Mouse (Mus musculus): ENCODE data around the gene Defb21. TPM values are rescaled to one million over a fixed set of nuclear protein-coding genes. Genes with fewer than 3 reads are reported as not detected.

The Defb21 gene
- polyA plus RNA-seq, 1 experiment = not detected

DNA sequence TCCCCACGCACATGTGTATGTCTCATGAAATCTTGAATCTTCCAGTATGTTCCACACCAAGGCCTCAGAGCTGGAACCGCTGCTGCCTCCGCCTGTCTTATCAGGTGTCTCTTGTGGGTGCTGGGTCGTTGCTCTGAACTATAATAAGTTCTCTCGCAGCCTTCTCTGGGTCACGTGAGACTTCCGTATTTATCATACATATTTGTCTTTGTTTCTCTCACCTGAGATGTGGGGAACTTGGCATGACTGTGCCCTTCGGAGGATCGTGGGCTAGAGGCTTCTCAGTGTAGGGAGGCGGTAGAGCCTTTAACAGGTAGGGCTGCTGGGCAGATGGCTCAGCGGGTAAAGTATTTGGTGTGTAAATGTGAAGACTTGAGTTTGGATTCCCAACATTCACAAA, 8.1 kb downstream of the Defb21 start:
- no peak for TF ChIP-seq CTCF (IDR thresholded peaks at IDR 0.05; ENCODE audit: extremely low read depth, insufficient read length, insufficient replicate concordance, low read depth, low read length)
- TF ChIP-seq POLR2A (IDR thresholded peaks at IDR 0.05; ENCODE audit: low read depth, low read length) = no peak
- 66% methylated on average over 11 of the region's 11 CpGs for WGBS

GRCm38 (mm10) chr2:152586926-152587560, 14.5 kb downstream of the Defb21 start:
- H3K36me3 ChIP-seq (ENCODE audit: control insufficient read depth, insufficient read depth, low read length) = no peaks in the 10 kb centered on the region
- 82% methylated on average over 4 of the region's 4 CpGs for WGBS
- H3K4me1 ChIP-seq (ENCODE audit: control insufficient read depth, insufficient read depth, insufficient read length, low read length) = peaks cover 2% of the 10 kb centered on the region; the same call in 1 of the 2 replicates
- no peak overlapping the region for H3K27ac ChIP-seq (ENCODE audit: insufficient read depth, low read depth, low read length)
- H3K27me3 ChIP-seq (ENCODE audit: control insufficient read depth, insufficient read depth, low read length) = no peaks in the 10 kb centered on the region
- no peak overlapping the region for H3K4me3 ChIP-seq (ENCODE audit: low read depth, low read length)
- TF ChIP-seq CTCF (IDR thresholded peaks at IDR 0.05; ENCODE audit: extremely low read depth, insufficient read length, insufficient replicate concordance, low read depth, low read length) (peak; percentile 24; the same call in 1 of the 2 replicates), POLR2A (IDR thresholded peaks at IDR 0.05; ENCODE audit: low read depth, low read length) (no peak)

More for the DNA sequence above, 8.1 kb downstream of the Defb21 start:
- no peaks in the 10 kb centered on the region for H3K4me1 ChIP-seq (ENCODE audit: control insufficient read depth, insufficient read depth, insufficient read length, low read length)
- H3K27me3 ChIP-seq (ENCODE audit: control insufficient read depth, insufficient read depth, low read length) = no peaks in the 10 kb centered on the region
- H3K36me3 ChIP-seq (ENCODE audit: control insufficient read depth, insufficient read depth, low read length) = no peaks in the 10 kb centered on the region
- no peak overlapping the region for H3K4me3 ChIP-seq (ENCODE audit: low read depth, low read length)
- H3K27ac ChIP-seq (ENCODE audit: insufficient read depth, low read depth, low read length) = no peak overlapping the region

DNA sequence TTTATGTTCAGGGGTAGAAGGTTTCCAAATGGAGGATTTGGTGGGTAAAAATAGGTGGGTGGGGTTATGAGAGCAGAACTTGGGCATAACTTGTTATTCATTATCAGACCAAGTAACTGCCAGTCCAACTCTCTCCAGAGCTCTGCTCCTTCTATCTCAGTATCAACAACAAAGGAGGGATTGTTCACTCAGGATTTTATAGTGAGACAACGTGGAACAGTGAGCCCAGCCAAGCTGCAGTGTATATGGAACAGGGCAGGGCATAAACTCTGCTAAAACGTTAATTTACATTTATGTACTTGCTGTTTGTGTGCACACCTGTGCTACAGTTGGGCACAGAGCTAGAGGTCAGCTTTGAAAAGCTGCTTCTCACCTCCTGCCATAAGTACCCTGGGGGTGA, 15.9 kb downstream of the Defb21 start:
- 19% methylated on average over 2 of the region's 2 CpGs for WGBS

GRCm38 (mm10) chr2:152589021-152589420, 16.5 kb downstream of the Defb21 start:
- Histone ChIP-seq H3K27ac (ENCODE audit: insufficient read depth, low read depth, low read length) (no peak overlapping the region), H3K4me1 (ENCODE audit: control insufficient read depth, insufficient read depth, insufficient read length, low read length) (peaks cover 2% of the 10 kb centered on the region; the same call in 1 of the 2 replicates), H3K27me3 (ENCODE audit: control insufficient read depth, insufficient read depth, low read length) (no peaks in the 10 kb centered on the region), H3K36me3 (ENCODE audit: control insufficient read depth, insufficient read depth, low read length) (no peaks in the 10 kb centered on the region), H3K4me3 (ENCODE audit: low read depth, low read length) (no peak overlapping the region)
- WGBS = 19% methylated on average over 6 of the region's 6 CpGs
- no peak for TF ChIP-seq POLR2A (IDR thresholded peaks at IDR 0.05; ENCODE audit: low read depth, low read length)
- no peak for TF ChIP-seq CTCF (IDR thresholded peaks at IDR 0.05; ENCODE audit: extremely low read depth, insufficient read length, insufficient replicate concordance, low read depth, low read length)

More for the DNA sequence above, 15.9 kb downstream of the Defb21 start:
- Histone ChIP-seq H3K27ac (ENCODE audit: insufficient read depth, low read depth, low read length) (no peak overlapping the region), H3K27me3 (ENCODE audit: control insufficient read depth, insufficient read depth, low read length) (no peaks in the 10 kb centered on the region), H3K36me3 (ENCODE audit: control insufficient read depth, insufficient read depth, low read length) (no peaks in the 10 kb centered on the region), H3K4me1 (ENCODE audit: control insufficient read depth, insufficient read depth, insufficient read length, low read length) (peaks cover 2% of the 10 kb centered on the region; the same call in 1 of the 2 replicates), H3K4me3 (ENCODE audit: low read depth, low read length) (no peak overlapping the region)
- TF ChIP-seq POLR2A (IDR thresholded peaks at IDR 0.05; ENCODE audit: low read depth, low read length) (no peak), CTCF (IDR thresholded peaks at IDR 0.05; ENCODE audit: extremely low read depth, insufficient read length, insufficient replicate concordance, low read depth, low read length) (no peak)

DNA sequence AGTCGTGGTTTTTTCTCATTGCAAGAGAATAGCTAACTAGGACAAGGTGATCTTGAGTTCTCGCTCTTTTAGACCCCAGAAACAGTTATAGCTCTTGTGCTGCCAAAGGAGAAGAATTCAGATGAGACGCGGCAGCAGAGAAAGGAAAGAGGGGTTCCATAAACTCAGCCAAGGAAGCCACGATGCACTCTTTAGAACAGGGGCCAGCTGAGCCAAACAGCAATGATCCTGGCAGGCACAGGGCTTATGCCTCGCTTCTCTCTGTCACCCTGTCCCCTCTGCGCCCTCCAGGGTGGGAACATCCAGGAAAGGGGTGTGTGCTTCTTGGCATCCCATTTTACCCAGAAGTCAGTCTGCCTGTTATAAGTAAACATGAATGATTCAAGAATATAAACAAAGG, 26.8 kb downstream of the Defb21 start, which contains the start of gene Defb45:
TSS of gene Defb45 (minus strand) at position 101 of the 400 bp plus-strand sequence.
- H3K4me3 ChIP-seq (ENCODE audit: low read depth, low read length) = no peak within 1 kb of the TSS
- no peaks in the 10 kb centered on the region for H3K4me1 ChIP-seq (ENCODE audit: control insufficient read depth, insufficient read depth, insufficient read length, low read length)
- TF ChIP-seq POLR2A (IDR thresholded peaks at IDR 0.05; ENCODE audit: low read depth, low read length) (no peak), CTCF (IDR thresholded peaks at IDR 0.05; ENCODE audit: extremely low read depth, insufficient read length, insufficient replicate concordance, low read depth, low read length) (no peak)
- 59% methylated on average over 7 of the region's 7 CpGs for WGBS
- no peaks in the 10 kb centered on the region for H3K27me3 ChIP-seq (ENCODE audit: control insufficient read depth, insufficient read depth, low read length)
- no peaks in the 10 kb centered on the region for H3K36me3 ChIP-seq (ENCODE audit: control insufficient read depth, insufficient read depth, low read length)
- H3K27ac ChIP-seq (ENCODE audit: insufficient read depth, low read depth, low read length) = no peak within 1 kb of the TSS

DNA sequence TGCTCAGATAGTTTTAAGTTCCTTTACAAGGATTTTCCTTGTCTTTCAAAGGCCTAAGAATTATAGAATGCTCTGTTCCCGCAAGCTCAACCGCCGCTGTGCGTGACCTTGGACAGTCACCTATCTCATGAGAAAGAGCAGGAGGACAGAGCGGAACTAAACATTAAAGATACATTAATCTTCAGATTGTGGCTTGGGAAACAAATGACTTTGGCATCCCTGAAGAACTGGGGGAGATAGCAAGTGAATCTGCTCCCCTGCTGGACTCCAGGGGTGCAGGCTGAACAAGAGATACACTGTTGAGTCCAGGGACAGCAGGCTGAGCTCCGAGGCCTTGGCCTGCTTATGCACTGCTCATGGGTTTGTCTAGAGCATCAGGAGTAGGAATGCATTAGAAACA, 27.5 kb downstream of the Defb21 start:
- no peaks in the 10 kb centered on the region for H3K27me3 ChIP-seq (ENCODE audit: control insufficient read depth, insufficient read depth, low read length)
- no peaks in the 10 kb centered on the region for H3K36me3 ChIP-seq (ENCODE audit: control insufficient read depth, insufficient read depth, low read length)
- no peak overlapping the region for H3K4me3 ChIP-seq (ENCODE audit: low read depth, low read length)
- no peak for TF ChIP-seq CTCF (IDR thresholded peaks at IDR 0.05; ENCODE audit: extremely low read depth, insufficient read length, insufficient replicate concordance, low read depth, low read length)
- TF ChIP-seq POLR2A (IDR thresholded peaks at IDR 0.05; ENCODE audit: low read depth, low read length) = no peak
- 86% methylated on average over 6 of the region's 6 CpGs for WGBS
- H3K27ac ChIP-seq (ENCODE audit: insufficient read depth, low read depth, low read length) = no peak overlapping the region
- no peaks in the 10 kb centered on the region for H3K4me1 ChIP-seq (ENCODE audit: control insufficient read depth, insufficient read depth, insufficient read length, low read length)

DNA sequence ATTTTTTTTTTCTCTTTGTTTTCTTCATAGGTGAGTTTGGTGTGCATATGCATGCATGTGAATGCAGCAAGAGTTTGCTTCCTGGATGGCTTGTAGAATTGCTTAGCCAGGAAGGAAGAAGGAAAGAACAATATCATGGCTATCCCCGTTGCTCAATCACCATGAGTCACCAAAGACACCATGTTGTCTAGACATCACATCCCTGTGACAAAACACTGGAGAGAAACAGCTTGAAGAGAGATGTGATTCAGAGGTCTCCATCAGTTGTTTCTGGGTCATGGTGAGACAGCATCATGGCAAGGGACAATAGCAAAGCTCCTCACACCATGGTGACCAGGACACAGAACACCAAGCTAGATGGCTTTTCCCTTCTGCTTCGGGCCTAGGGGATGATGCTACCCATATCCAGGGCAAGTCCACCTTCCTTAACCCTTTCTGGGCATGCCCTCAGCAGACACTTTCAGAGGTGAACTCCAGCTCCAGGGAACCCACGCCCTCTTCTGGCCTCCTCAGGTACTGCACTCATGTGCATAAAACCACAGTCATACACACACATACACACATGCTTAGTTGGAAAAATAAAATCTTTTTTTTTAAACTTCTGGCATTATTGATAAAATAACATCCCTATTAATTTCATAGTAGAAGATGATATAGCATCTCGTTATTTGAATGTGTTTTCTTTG, 28.9 kb downstream of the Defb21 start:
- no peaks in the 10 kb centered on the region for H3K27me3 ChIP-seq (ENCODE audit: control insufficient read depth, insufficient read depth, low read length)
- H3K4me1 ChIP-seq (ENCODE audit: control insufficient read depth, insufficient read depth, insufficient read length, low read length) = no peaks in the 10 kb centered on the region
- no peaks in the 10 kb centered on the region for H3K36me3 ChIP-seq (ENCODE audit: control insufficient read depth, insufficient read depth, low read length)
- WGBS = 68% methylated on average over 4 of the region's 4 CpGs
- no peak overlapping the region for H3K27ac ChIP-seq (ENCODE audit: insufficient read depth, low read depth, low read length)
- H3K4me3 ChIP-seq (ENCODE audit: low read depth, low read length) = no peak overlapping the region
- TF ChIP-seq POLR2A (IDR thresholded peaks at IDR 0.05; ENCODE audit: low read depth, low read length) (no peak), CTCF (IDR thresholded peaks at IDR 0.05; ENCODE audit: extremely low read depth, insufficient read length, insufficient replicate concordance, low read depth, low read length) (peak; percentile 17; the same call in 1 of the 2 replicates)
